Mouse (Mus musculus) adrenal gland, postnatal 10 days (tissue): ENCODE data around the gene Gm15446. TPM values are rescaled to one million over a fixed set of nuclear protein-coding genes. Genes with fewer than 3 reads are reported as not detected.
"Not testable (repeated sequence)": the region's sequence is repeated elsewhere in the genome, so short reads cannot be mapped to it uniquely, and the experiment has no call there.

Source experiments
- DNase-seq: peaks from one replicate; pipeline ENCODE4 v3.0.0; 2021; ENCODE audit warnings: mixed read lengths
- long read RNA-seq, 2 experiments: library from polyadenylated mRNA; stranded (forward); transcript quantifications; one replicate each; pipeline ENCODE4 v2.0.0; 2021
- total RNA-seq, 2 experiments: library from RNA; stranded (reverse); gene quantifications; 2 replicates each; pipeline ENCODE4 v1.2.3; 2021

Gene Gm15446
- 10 to 100 TPM; 10.4 to 11.7 TPM for total RNA-seq
- long read RNA-seq, experiment 1, partial matches to known transcripts = 0 of 7 reads
- long read RNA-seq, experiment 1, other reads (novel, unspliced or antisense) = 5 of 7 reads
- long read RNA-seq, experiment 2, partial matches to known transcripts = 0 of 7 reads
- long read RNA-seq, experiment 2, other reads (novel, unspliced or antisense) = 4 of 7 reads

DNA sequence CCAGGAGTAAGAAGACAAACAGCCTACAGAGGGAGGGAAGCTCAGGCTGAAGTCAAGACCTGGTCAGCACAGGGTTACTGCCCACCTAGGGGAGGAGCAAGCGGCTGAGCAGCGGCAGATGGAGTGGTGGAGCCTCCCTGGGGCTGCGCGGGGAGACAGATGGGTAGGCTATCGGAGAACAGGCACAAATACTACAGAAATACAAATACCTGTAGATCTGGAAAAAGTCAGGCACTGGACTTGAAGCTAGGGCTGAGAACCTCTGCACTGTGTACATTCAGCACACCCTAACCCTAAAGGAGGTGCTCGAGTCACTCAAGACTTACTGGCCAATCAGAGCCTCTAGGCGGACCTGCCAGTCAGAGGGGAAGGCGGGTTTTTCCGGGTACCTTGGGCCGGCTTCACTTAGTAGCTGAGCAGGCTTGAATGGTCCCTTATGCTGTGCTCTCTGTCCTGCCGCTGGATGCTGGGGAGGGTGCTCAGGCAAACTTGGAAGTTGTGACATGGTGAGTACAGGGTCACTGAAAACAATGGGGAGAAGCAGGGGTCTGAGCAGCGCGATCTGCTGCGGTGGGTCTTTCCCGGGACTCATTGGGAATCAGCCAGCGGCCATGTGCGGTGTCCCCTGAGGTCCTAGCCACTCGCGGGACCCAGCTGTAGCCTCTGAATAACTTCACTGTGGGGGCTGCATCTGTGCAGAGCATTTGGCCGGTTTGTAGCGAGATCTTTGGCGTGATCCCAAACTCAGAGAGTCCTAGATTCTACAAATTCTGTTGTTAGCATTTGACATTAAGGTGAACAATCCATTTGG lies at the start of gene Gm15446:
TSS of gene Gm15446 (plus strand) at position 140 of the 811 bp plus-strand sequence.
- DNase-seq = peak; percentile 94

GRCm38 (mm10) chr5:109924129-109924528 lies 929 bp downstream of the Gm15446 start:
- DNase-seq = not testable (repeated sequence)

DNA sequence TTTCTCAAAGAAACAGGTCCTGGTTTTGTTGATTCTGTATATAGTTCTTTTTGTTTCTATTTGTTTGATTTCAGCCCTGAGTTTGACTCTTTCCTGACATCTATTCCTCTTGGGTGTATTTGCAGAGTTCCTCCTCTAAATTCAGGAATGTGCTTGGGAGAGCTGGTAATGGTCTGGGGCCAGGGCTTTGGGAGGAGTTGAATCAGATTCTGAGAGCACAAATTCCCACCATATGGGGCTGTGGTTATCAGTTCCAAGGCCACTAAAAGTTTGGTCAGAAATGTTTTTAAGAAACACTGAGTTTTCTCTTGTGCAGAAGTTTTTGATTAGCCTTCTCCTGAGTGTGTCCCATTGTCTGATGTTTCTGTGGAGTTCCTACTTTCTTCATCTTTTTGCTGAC lies 1.7 kb downstream of the Gm15446 start:
- DNase-seq = no peak

DNA sequence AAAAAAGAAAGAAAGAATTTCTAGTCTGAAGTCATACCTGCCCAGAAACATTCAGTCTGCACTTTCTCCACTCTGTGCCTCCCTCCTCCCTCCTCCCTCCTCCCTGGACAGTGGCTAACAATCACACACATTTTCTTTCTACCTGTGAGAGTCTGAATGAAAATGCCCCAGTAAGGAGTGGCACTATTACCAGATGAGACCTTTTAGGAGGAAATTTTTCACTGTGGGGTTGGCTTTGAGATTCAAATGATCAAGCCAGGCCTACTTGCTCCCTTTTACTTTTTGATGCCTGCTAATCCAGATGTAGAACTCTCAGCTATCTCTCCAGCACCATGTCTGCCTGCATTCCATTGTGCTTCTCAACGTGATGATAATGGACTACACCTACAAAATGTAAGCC lies 27.1 kb downstream of the Gm15446 start:
- no peak for DNase-seq

DNA sequence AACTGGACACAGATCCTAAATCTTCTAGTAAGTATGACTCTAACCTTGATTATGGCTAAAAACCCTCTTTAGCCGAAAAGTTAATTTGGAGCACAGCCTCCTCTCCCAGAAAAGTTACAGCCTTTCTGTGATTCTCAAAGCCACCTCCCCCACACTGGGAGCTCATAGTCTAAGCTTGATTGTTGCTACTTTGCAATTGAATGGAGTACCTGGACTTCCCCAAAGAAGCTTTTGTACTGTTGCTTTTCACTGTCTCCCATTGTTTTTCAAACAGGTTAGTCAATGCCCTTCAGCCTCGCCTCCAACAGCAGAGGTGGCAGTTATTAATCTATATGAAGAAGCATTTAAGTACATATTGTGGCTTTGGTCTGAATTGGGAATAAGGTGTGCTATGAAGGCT lies 57.5 kb downstream of the Gm15446 start:
- not testable (repeated sequence) for DNase-seq

Other genes with a start within 250 kb of the Gm15446 start
- 1 to 10 TPM; 1.5 to 3.5 TPM for gene 5430403G16Rik, start 232.4 kb upstream of the Gm15446 start, total RNA-seq
- 10 to 100 TPM in 1 of 2 experiments, 1 to 10 TPM in 1; 4.5 to 10.4 TPM for gene 4930522L14Rik, start 171.5 kb upstream of the Gm15446 start, total RNA-seq
- 10 to 100 TPM; 14.3 to 29.2 TPM for gene Zfp932, start 73.1 kb downstream of the Gm15446 start, total RNA-seq
- gene Gm17655, start 149.1 kb downstream of the Gm15446 start, total RNA-seq = 1 to 10 TPM; 3.4 to 7.9 TPM
- under 1 TPM; 0.33 to 0.58 TPM for gene Gm35315, start 171.0 kb downstream of the Gm15446 start, total RNA-seq
- gene Plcxd1, start 176.6 kb downstream of the Gm15446 start, total RNA-seq = under 1 TPM; 0.18 to 0.42 TPM
- 10 to 100 TPM; 44.4 to 54.2 TPM for gene Gtpbp6, start 184.8 kb downstream of the Gm15446 start, total RNA-seq
- gene Zfp605, start 186.7 kb downstream of the Gm15446 start, total RNA-seq = 1 to 10 TPM; 3.8 to 5.1 TPM
- 10 to 100 TPM; 34.3 to 44.4 TPM for gene Chfr, start 212.4 kb downstream of the Gm15446 start, total RNA-seq